Comparison of ENCODE assay signal across 7 mouse cellular contexts in genomic region chr17:13759853-13760627, GRCm38 (mm10). TPM values are rescaled to one million over a fixed set of nuclear protein-coding genes. Genes with fewer than 3 reads are reported as not detected.
A peak's percentile ranks its signal among the peaks of the same experiment; 100 is the strongest.
DNase-seq lines count a peak whose midpoint lies in the region; ATAC-seq lines count a peak whose summit lies in the region.

Afdn (plus strand) TSS chr17:13760539.

- no peaks in the 10 kb centered on the region for H3K27me3 ChIP-seq in intestine, embryonic 16.5 days (replicated peaks; ENCODE audit: control insufficient read depth, insufficient read depth, low read length)
- H3K27me3 ChIP-seq in midbrain, embryonic 10.5 days (ENCODE audit: low read depth, poor library complexity, severe bottlenecking), result no peaks in the 10 kb centered on the region

- H3K36me3 ChIP-seq in intestine, embryonic 16.5 days (ENCODE audit: control insufficient read depth, insufficient read depth, low read length), result no peaks in the 10 kb centered on the region
- H3K36me3 ChIP-seq in midbrain, embryonic 10.5 days, result no peaks in the 10 kb centered on the region

- H3K9ac ChIP-seq in intestine, embryonic 16.5 days (ENCODE audit: low read depth, low read length), result peak within 1 kb of the TSS; percentile 89

- no peaks in the 10 kb centered on the region for H3K9me3 ChIP-seq in intestine, embryonic 16.5 days (ENCODE audit: control insufficient read depth, low read length)
- no peaks in the 10 kb centered on the region for H3K9me3 ChIP-seq in midbrain, embryonic 10.5 days (replicated peaks)

- intact Hi-C loops in left cerebral cortex, postnatal 4 days (cut with DNase I), result loop anchor here (5.0 kb wide), 1 partner anchor 78 kb away; no protein-coding TSS in a partner anchor

- H3K4me2 ChIP-seq in intestine, embryonic 16.5 days (ENCODE audit: low read depth, low read length), result peak within 1 kb of the TSS; percentile 98

- ATAC-seq in intestine, embryonic 16.5 days, result peak; percentile 94

- DNase-seq in adrenal gland, adult 2 months, result peak; percentile 93
- DNase-seq in embryo, embryonic 10 days (ENCODE audit: low spot score), result peak; percentile 92
- DNase-seq in gonadal fat pad, adult 2 months (ENCODE audit: low read depth), result no peak
- DNase-seq in left cerebral cortex, postnatal 4 days, result peak; percentile 87
- DNase-seq in midbrain, embryonic 10.5 days (ENCODE audit: low spot score), result peak; percentile 83
- peak; percentile 71 for DNase-seq in right cerebral cortex, postnatal 36 days (ENCODE audit: low spot score in 2 of 2)

- H3K4me3 ChIP-seq in intestine, embryonic 16.5 days (ENCODE audit: low read length), result peak within 1 kb of the TSS; percentile 83
- H3K4me3 ChIP-seq in midbrain, embryonic 10.5 days, result peak within 1 kb of the TSS; percentile 96

- H3K4me1 ChIP-seq in intestine, embryonic 16.5 days (ENCODE audit: control insufficient read depth, insufficient read depth, low read length), result peaks cover 8% of the 10 kb centered on the region
- H3K4me1 ChIP-seq in midbrain, embryonic 10.5 days, result peaks cover 40% of the 10 kb centered on the region

- WGBS in intestine, embryonic 16.5 days, result under 1% methylated on average over 62 of the region's 108 CpGs
- 4% methylated on average over 108 of the region's 108 CpGs for WGBS in midbrain, embryonic 10.5 days

- H3K27ac ChIP-seq in intestine, embryonic 16.5 days (ENCODE audit: low read length), result peak within 1 kb of the TSS; percentile 88
- H3K27ac ChIP-seq in midbrain, embryonic 10.5 days (replicated peaks), result peak within 1 kb of the TSS; percentile 95

RNA-seq across cellular contexts. Expression of gene Afdn, which starts in this region (rescaled TPM):
- 10 to 100 TPM; 67.6 to 84.8 TPM for total RNA-seq in adrenal gland, adult 2 months (2021)
- 18.9 and 19.5 TPM in 2 replicates for polyA plus RNA-seq in adrenal gland, adult 2 months (2012; rRNA removed)
- polyA plus RNA-seq in gonadal fat pad, adult 2 months (2012; rRNA removed), result 59.9 and 61.3 TPM in 2 replicates
- polyA plus RNA-seq in intestine, embryonic 16.5 days (2015; fragmentation: Nextera tagmentation; extraction: Ambion mirVana), result 29.3 and 39.5 TPM in 2 replicates
- 100 to 1,000 TPM; 182 to 185 TPM for total RNA-seq in left cerebral cortex, postnatal 4 days (2021)
- polyA plus RNA-seq in midbrain, embryonic 10.5 days (2016; fragmentation: Nextera tagmentation; extraction: Ambion mirVana), result 72.1 and 73.1 TPM in 2 replicates
